In genomic region chr7:7277966-7278567, GRCm38 (mm10) we compare ENCODE assay signal across 8 mouse cellular contexts. TPM values are rescaled to one million over a fixed set of nuclear protein-coding genes. Genes with fewer than 3 reads are reported as not detected.
A peak's percentile ranks its signal among the peaks of the same experiment; 100 is the strongest.
DNase-seq lines count a peak whose midpoint lies in the region; ATAC-seq and TF ChIP-seq lines count a peak whose summit lies in the region.
"Not testable (repeated sequence)": the region's sequence is repeated elsewhere in the genome, so short reads cannot be mapped to it uniquely, and the experiment has no call there.

TSS of gene Gm45844 (minus strand) at chr7:7278289.

- H3K4me3 ChIP-seq in brown adipose tissue, adult 24 weeks (ENCODE audit: insufficient read depth, low read depth, low read length), result peak within 1 kb of the TSS; percentile 79
- H3K4me3 ChIP-seq in forebrain, embryonic 12.5 days (replicated peaks), result peak within 1 kb of the TSS; percentile 28
- H3K4me3 ChIP-seq in heart, postnatal 0 days (ENCODE audit: low read depth, low read length), result peak within 1 kb of the TSS; percentile 40
- peak within 1 kb of the TSS; percentile 36 for H3K4me3 ChIP-seq in liver, embryonic 16.5 days (ENCODE audit: low read depth, low read length)
- peak within 1 kb of the TSS; percentile 19 for H3K4me3 ChIP-seq in neural tube, embryonic 12.5 days
- H3K4me3 ChIP-seq in stomach, postnatal 0 days (ENCODE audit: low read depth, low read length), result peak within 1 kb of the TSS; percentile 32

- H3K27me3 ChIP-seq in forebrain, embryonic 12.5 days; heart, postnatal 0 days (ENCODE audit: control insufficient read depth, insufficient read depth, low read length); liver, embryonic 16.5 days (ENCODE audit: control insufficient read depth, insufficient read depth, low read depth, low read length); neural tube, embryonic 12.5 days (replicated peaks); stomach, postnatal 0 days (ENCODE audit: control insufficient read depth, insufficient read depth, low read length): not testable (repeated sequence)

- not testable (repeated sequence) for H3K4me1 ChIP-seq in brown adipose tissue, adult 24 weeks (ENCODE audit: control insufficient read depth, insufficient read depth, insufficient read length, low read length); forebrain, embryonic 12.5 days; heart, postnatal 0 days (ENCODE audit: control insufficient read depth, insufficient read depth); liver, embryonic 16.5 days (ENCODE audit: control insufficient read depth, low read depth, low read length); neural tube, embryonic 12.5 days; stomach, postnatal 0 days (replicated peaks; ENCODE audit: control insufficient read depth, insufficient read depth)

- H3K27ac ChIP-seq in brown adipose tissue, adult 24 weeks (replicated peaks; ENCODE audit: low read depth, low read length), result peak within 1 kb of the TSS; percentile 32; the same call in 1 of the 2 replicates
- H3K27ac ChIP-seq in forebrain, embryonic 12.5 days, result peak within 1 kb of the TSS; percentile 5
- H3K27ac ChIP-seq in heart, postnatal 0 days (ENCODE audit: low read depth), result peak within 1 kb of the TSS; percentile 44
- H3K27ac ChIP-seq in liver, embryonic 16.5 days (ENCODE audit: low read length); neural tube, embryonic 12.5 days: not testable (repeated sequence)
- H3K27ac ChIP-seq in stomach, postnatal 0 days (replicated peaks), result 0 out of 2 replicates have a peak within 1 kb of the TSS, but pooled peaks have one; percentile 58

- WGBS in forebrain, embryonic 12.5 days, result 41% methylated on average over 45 of the region's 45 CpGs
- 30% methylated on average over 45 of the region's 45 CpGs for WGBS in heart, postnatal 0 days
- WGBS in liver, embryonic 16.5 days (ENCODE audit: insufficient replicate concordance), result 42% methylated on average over 45 of the region's 45 CpGs
- 44% methylated on average over 45 of the region's 45 CpGs for WGBS in neural tube, embryonic 12.5 days
- 28% methylated on average over 45 of the region's 45 CpGs for WGBS in stomach, postnatal 0 days

- TF ChIP-seq CTCF in heart, postnatal 0 days (IDR thresholded peaks at IDR 0.05; ENCODE audit: low read depth), result peak; percentile 85
- TF ChIP-seq CTCF in stomach, postnatal 0 days (IDR thresholded peaks at IDR 0.05; ENCODE audit: low read depth), result peak; percentile 94

- ATAC-seq in forebrain, embryonic 12.5 days (ENCODE audit: low FRiP score), result peak; percentile 100
- ATAC-seq in heart, postnatal 0 days (ENCODE audit: insufficient read depth, low read depth), result peak; percentile 98
- peak; percentile 98 for ATAC-seq in liver, embryonic 16.5 days (ENCODE audit: low read depth)
- peak; percentile 99 for ATAC-seq in neural tube, embryonic 12.5 days (ENCODE audit: low FRiP score, low read depth)
- ATAC-seq in stomach, postnatal 0 days (ENCODE audit: low FRiP score, low TSS enrichment), result peak; percentile 100

- not testable (repeated sequence) for H3K9me3 ChIP-seq in forebrain, embryonic 12.5 days; heart, postnatal 0 days (replicated peaks; ENCODE audit: control insufficient read depth, low read length); liver, embryonic 16.5 days (replicated peaks; ENCODE audit: control insufficient read depth, low read length); neural tube, embryonic 12.5 days; stomach, postnatal 0 days (ENCODE audit: control insufficient read depth, low read length)

- not testable (repeated sequence) for H3K9ac ChIP-seq in forebrain, embryonic 12.5 days
- H3K9ac ChIP-seq in heart, postnatal 0 days (replicated peaks; ENCODE audit: low read depth, low read length), result 0 out of 2 replicates have a peak within 1 kb of the TSS, but pooled peaks have one; percentile 13
- H3K9ac ChIP-seq in liver, embryonic 16.5 days (ENCODE audit: low read depth, low read length), result 0 out of 2 replicates have a peak within 1 kb of the TSS, but pooled peaks have one; percentile 8
- peak within 1 kb of the TSS; percentile 2; the same call in 1 of the 2 replicates for H3K9ac ChIP-seq in neural tube, embryonic 12.5 days
- peak within 1 kb of the TSS; percentile 32; the same call in 1 of the 2 replicates for H3K9ac ChIP-seq in stomach, postnatal 0 days (ENCODE audit: low read length)

- H3K36me3 ChIP-seq in forebrain, embryonic 12.5 days (replicated peaks), result peaks cover 10% of the 10 kb centered on the region
- peaks cover 11% of the 10 kb centered on the region for H3K36me3 ChIP-seq in heart, postnatal 0 days (replicated peaks; ENCODE audit: control insufficient read depth, insufficient read depth, low read length)
- H3K36me3 ChIP-seq in liver, embryonic 16.5 days (ENCODE audit: control insufficient read depth, insufficient read depth); neural tube, embryonic 12.5 days; stomach, postnatal 0 days (ENCODE audit: control insufficient read depth, insufficient read depth, low read length): not testable (repeated sequence)

- peak within 1 kb of the TSS; percentile 27 for H3K4me2 ChIP-seq in forebrain, embryonic 12.5 days
- peak within 1 kb of the TSS; percentile 45 for H3K4me2 ChIP-seq in heart, postnatal 0 days (ENCODE audit: low read depth, low read length)
- H3K4me2 ChIP-seq in liver, embryonic 16.5 days (ENCODE audit: low read depth, low read length), result peak within 1 kb of the TSS; percentile 47
- H3K4me2 ChIP-seq in neural tube, embryonic 12.5 days (replicated peaks), result peak within 1 kb of the TSS; percentile 31
- H3K4me2 ChIP-seq in stomach, postnatal 0 days (replicated peaks; ENCODE audit: low read depth), result peak within 1 kb of the TSS; percentile 44

- peak; percentile 81 for DNase-seq in CD4-positive helper T cell, adult 2 months (ENCODE audit: low read depth, low spot score)
- peak; percentile 27 for DNase-seq in heart, postnatal 0 days (ENCODE audit: low spot score)
- DNase-seq in kidney, postnatal 4 days, result peak; percentile 89 to 94
- DNase-seq in stomach, postnatal 0 days (ENCODE audit: low spot score), result peak; percentile 81

- TF ChIP-seq EP300 in heart, postnatal 0 days (IDR thresholded peaks at IDR 0.05; ENCODE audit: low read depth); stomach, postnatal 0 days (optimal IDR thresholded peaks at IDR 0.05): not testable (repeated sequence)

RNA-seq across cellular contexts. Expression of gene Gm45844, which starts in this region (rescaled TPM):
- 3.1 and 8.5 TPM in 2 replicates for polyA plus RNA-seq in brown adipose tissue, adult 24 weeks (2012; ENCODE audit: insufficient read depth, insufficient read length, missing spikeins)
- polyA plus RNA-seq in forebrain, embryonic 12.5 days (2016; fragmentation: Nextera tagmentation; extraction: Ambion mirVana), result 1.4 and 2.6 TPM in 2 replicates
- 1.8 TPM in 1 of 2 replicates, not detected in the other for total RNA-seq in heart, postnatal 0 days (2014; rRNA removed; ENCODE audit: low replicate concordance)
- 1.7 and 2.4 TPM in 2 replicates for polyA plus RNA-seq in heart, postnatal 0 days (2015; fragmentation: Nextera tagmentation; extraction: Ambion mirVana)
- polyA plus RNA-seq in liver, embryonic 16.5 days (2015; fragmentation: Nextera tagmentation; extraction: Ambion mirVana), result 0.69 and 0.79 TPM in 2 replicates
- polyA plus RNA-seq in neural tube, embryonic 12.5 days (2016; fragmentation: Nextera tagmentation; extraction: Ambion mirVana), result 2.5 and 3.5 TPM in 2 replicates
- 1.8 and 2.3 TPM in 2 replicates for polyA plus RNA-seq in stomach, postnatal 0 days (2015; fragmentation: Nextera tagmentation; extraction: Ambion mirVana)

Comparison
In these comparisons a context has a peak if more than half of its experiments do, and no peak if none do; other contexts are left out.
1. Peak in ATAC-seq, H3K4me3 ChIP-seq, H3K9ac ChIP-seq and H3K4me2 ChIP-seq in liver, embryonic 16.5 days; RNA of the gene not detected or under 1 TPM.
2. DNase-seq: peak in every context shown above with its lines; median percentile 92 in kidney, postnatal 4 days; 81 in CD4-positive helper T cell, adult 2 months; 81 in stomach, postnatal 0 days; 27 in heart, postnatal 0 days.
3. H3K4me3 ChIP-seq: peak in every context shown above with its lines; median percentile 79 in brown adipose tissue, adult 24 weeks; 40 in heart, postnatal 0 days; 36 in liver, embryonic 16.5 days; 32 in stomach, postnatal 0 days; 28 in forebrain, embryonic 12.5 days; 19 in neural tube, embryonic 12.5 days.